Mouse (Mus musculus): Measurements from ENCODE around the gene Peli1. TPM values are rescaled to one million over a fixed set of nuclear protein-coding genes. Genes with fewer than 3 reads are reported as not detected.
A peak's percentile ranks its signal among the peaks of the same experiment; 100 is the strongest.

Gene Peli1
- polyA plus RNA-seq, 1 experiment from 2014 or later: 39.5 TPM

DNA sequence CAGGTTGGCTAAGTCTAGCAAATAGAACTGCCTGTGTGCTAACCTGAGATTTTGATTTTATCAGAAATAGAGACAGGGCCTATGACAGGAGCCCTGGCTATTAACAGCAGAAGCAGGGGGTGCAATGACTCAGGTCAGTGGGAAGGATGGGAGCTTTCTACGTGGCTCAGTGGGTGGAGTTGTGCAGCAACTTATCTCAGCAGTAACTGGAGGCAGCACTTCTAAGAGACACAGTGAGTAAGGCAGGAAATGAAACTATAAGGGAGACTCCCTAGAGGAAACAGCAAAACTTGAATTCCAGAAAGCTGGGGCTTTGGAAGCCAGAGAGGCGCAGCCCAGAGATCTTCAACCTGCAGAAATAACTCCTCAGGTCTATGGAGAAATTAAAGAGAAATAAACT lies 8.4 kb upstream of the Peli1 start:
- 38% methylated on average over 2 of the region's 2 CpGs for WGBS
- Histone ChIP-seq H3K9ac (ENCODE audit: low read length) (no peak overlapping the region), H3K27me3 (replicated peaks; ENCODE audit: control insufficient read depth, insufficient read depth, low read length) (no peaks in the 10 kb centered on the region), H3K9me3 (ENCODE audit: control insufficient read depth, low read length) (no peaks in the 10 kb centered on the region), H3K4me3 (ENCODE audit: low read depth, low read length) (no peak overlapping the region), H3K27ac (ENCODE audit: low read depth) (no peak overlapping the region), H3K4me2 (ENCODE audit: low read length) (no peak overlapping the region), H3K36me3 (ENCODE audit: control insufficient read depth, insufficient read depth, low read length) (no peaks in the 10 kb centered on the region), H3K4me1 (replicated peaks; ENCODE audit: control insufficient read depth, insufficient read depth, low read length) (no peaks in the 10 kb centered on the region)
- DNase-seq (ENCODE audit: low spot score) (no peak), ATAC-seq (replicated peaks; ENCODE audit: low FRiP score, low TSS enrichment, low read depth) (no peak)

DNA sequence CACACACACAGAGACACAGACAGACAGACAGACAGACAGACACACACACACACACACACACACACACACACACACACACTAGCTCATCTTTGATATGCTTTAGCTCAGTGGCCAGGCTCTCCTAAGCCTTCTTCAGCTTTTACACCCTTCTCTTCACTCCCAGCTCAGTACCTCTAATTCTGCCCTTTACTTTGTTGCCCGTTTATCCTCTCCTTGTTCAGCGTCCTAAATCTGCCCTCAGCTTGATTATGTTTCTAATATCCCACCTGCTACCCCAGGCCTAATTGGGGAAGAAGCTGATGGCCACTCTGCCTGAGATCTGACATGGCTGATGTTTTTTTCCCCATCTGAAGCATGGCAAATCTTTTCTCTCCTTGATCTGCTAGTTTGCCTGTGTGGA lies 2.7 kb upstream of the Peli1 start:
- Histone ChIP-seq H3K9ac (ENCODE audit: low read length) (no peak overlapping the region), H3K4me1 (replicated peaks; ENCODE audit: control insufficient read depth, insufficient read depth, low read length) (peaks cover 6% of the 10 kb centered on the region), H3K4me2 (ENCODE audit: low read length) (no peak overlapping the region), H3K27ac (ENCODE audit: low read depth) (no peak overlapping the region), H3K9me3 (ENCODE audit: control insufficient read depth, low read length) (no peaks in the 10 kb centered on the region), H3K27me3 (replicated peaks; ENCODE audit: control insufficient read depth, insufficient read depth, low read length) (no peaks in the 10 kb centered on the region), H3K36me3 (ENCODE audit: control insufficient read depth, insufficient read depth, low read length) (no peaks in the 10 kb centered on the region), H3K4me3 (ENCODE audit: low read depth, low read length) (no peak overlapping the region)
- ATAC-seq (replicated peaks; ENCODE audit: low FRiP score, low TSS enrichment, low read depth) (no peak), DNase-seq (ENCODE audit: low spot score) (no peak)
- WGBS: 64% methylated on average over 2 of the region's 2 CpGs

DNA sequence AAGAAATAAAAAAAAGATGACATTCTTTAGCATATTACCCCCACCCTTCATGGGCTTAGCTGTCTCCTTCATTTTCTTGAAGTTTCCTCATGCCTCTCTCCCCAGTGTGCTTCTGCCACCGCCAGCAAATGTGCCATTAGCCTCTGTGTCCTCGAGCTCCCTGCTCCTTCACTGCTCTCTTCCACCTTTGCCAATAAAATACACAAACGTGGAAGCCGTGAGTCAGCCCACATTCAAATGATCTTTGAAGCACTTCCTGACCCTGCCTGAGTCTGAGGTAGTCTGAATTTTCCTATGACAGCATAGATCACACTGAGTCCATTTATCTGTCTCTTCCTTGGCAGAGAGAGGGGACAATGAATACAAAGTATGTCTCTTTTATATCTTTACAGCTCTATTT lies 1.5 kb upstream of the Peli1 start:
- no peaks in the 10 kb centered on the region for H3K27me3 ChIP-seq (replicated peaks; ENCODE audit: control insufficient read depth, insufficient read depth, low read length)
- peaks cover 14% of the 10 kb centered on the region for H3K4me1 ChIP-seq (replicated peaks; ENCODE audit: control insufficient read depth, insufficient read depth, low read length)
- H3K9me3 ChIP-seq (ENCODE audit: control insufficient read depth, low read length): no peaks in the 10 kb centered on the region
- H3K4me3 ChIP-seq (ENCODE audit: low read depth, low read length): no peak overlapping the region
- ATAC-seq (replicated peaks; ENCODE audit: low FRiP score, low TSS enrichment, low read depth) (no peak), DNase-seq (ENCODE audit: low spot score) (no peak)
- no peak overlapping the region for H3K9ac ChIP-seq (ENCODE audit: low read length)
- no peak overlapping the region for H3K4me2 ChIP-seq (ENCODE audit: low read length)
- H3K27ac ChIP-seq (ENCODE audit: low read depth): no peak overlapping the region
- no peaks in the 10 kb centered on the region for H3K36me3 ChIP-seq (ENCODE audit: control insufficient read depth, insufficient read depth, low read length)
- 26% methylated on average over 4 of the region's 4 CpGs for WGBS

DNA sequence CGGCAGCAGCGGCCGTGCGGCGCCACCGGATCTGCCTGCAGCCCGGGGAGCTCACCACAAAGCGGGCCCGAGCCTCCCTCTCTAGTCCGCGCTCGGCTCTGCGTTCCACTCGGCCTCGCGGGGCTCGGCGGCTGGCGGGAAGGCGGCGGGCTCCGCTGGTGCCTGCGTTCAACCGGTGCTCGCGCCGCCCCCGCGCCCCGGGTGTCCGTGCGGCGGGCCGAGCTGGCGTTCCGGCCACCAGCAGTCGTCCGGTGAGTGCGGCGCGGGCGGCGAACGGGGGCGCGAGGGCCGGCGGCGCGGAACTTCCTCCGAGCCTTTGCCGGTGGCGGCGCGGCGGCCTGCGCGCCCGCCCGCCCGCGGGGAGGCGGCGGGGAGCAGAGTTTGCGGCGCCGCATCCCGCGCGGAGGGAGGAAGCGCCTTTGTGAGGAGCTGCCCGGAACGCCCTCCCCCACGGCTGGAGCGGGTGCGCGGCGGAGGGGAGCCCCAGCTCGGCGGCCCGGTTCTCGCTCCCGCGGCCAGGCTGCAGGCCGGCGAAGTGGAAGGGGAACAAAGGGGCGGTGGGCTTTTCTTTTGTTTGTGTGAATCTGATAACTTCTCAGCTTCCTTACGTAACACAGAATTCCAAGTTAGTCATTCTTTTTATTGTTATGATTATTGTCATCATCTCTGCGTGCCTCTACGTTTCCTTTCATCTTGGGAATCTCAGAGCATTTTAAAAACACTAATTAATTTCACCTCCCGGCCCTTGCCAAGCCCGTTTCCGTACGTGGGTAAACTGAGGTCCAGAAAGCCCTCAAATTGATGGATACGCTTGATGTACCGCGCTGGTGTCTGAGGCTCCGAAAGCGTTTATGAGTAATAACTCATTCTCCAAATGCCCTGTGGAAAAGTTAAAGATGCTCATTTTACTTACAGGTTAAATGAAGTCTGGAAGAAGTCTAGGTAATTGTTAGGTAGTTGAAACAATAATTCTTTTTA lies 626 bp downstream of the Peli1 start:
- ATAC-seq (replicated peaks; ENCODE audit: low FRiP score, low TSS enrichment, low read depth) (peak; percentile 79), DNase-seq (ENCODE audit: low spot score) (peak; percentile 82)
- peak overlapping the region; percentile 99 for H3K27ac ChIP-seq (ENCODE audit: low read depth)
- H3K4me3 ChIP-seq (ENCODE audit: low read depth, low read length): peak overlapping the region; percentile 48
- WGBS: under 1% methylated on average over 76 of the region's 99 CpGs
- peaks cover 14% of the 10 kb centered on the region for H3K4me1 ChIP-seq (replicated peaks; ENCODE audit: control insufficient read depth, insufficient read depth, low read length)
- no peaks in the 10 kb centered on the region for H3K36me3 ChIP-seq (ENCODE audit: control insufficient read depth, insufficient read depth, low read length)
- H3K27me3 ChIP-seq (replicated peaks; ENCODE audit: control insufficient read depth, insufficient read depth, low read length): no peaks in the 10 kb centered on the region
- H3K9ac ChIP-seq (ENCODE audit: low read length): peak overlapping the region; percentile 98
- peak overlapping the region; percentile 87 for H3K4me2 ChIP-seq (ENCODE audit: low read length)
- no peaks in the 10 kb centered on the region for H3K9me3 ChIP-seq (ENCODE audit: control insufficient read depth, low read length)

DNA sequence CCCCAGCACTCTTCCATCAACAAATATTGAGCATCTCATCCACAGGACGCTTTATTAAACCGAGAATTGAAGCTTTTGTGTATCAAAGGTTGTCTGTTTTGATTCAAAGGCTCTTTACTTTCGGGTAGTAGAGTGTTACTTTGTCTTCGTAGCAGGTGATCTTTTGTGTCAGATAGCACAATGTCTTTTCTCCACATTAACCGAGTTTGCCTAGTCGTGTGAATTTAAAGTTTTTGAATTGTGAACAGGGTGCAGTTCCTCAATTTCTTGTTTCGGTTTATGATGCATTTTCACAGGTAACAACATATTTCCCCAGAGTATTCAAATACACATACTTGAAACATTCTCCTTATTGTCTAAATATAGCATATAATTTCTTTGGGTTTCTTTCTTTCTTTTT lies 1.5 kb downstream of the Peli1 start:
- ATAC-seq (replicated peaks; ENCODE audit: low FRiP score, low TSS enrichment, low read depth) (no peak), DNase-seq (ENCODE audit: low spot score) (no peak)
- peaks cover 14% of the 10 kb centered on the region for H3K4me1 ChIP-seq (replicated peaks; ENCODE audit: control insufficient read depth, insufficient read depth, low read length)
- peak overlapping the region; percentile 48 for H3K4me3 ChIP-seq (ENCODE audit: low read depth, low read length)
- no peaks in the 10 kb centered on the region for H3K36me3 ChIP-seq (ENCODE audit: control insufficient read depth, insufficient read depth, low read length)
- WGBS: 12% methylated on average over 7 of the region's 7 CpGs
- H3K4me2 ChIP-seq (ENCODE audit: low read length): peak overlapping the region; percentile 87
- H3K9me3 ChIP-seq (ENCODE audit: control insufficient read depth, low read length): no peaks in the 10 kb centered on the region
- H3K9ac ChIP-seq (ENCODE audit: low read length): peak overlapping the region; percentile 98
- H3K27me3 ChIP-seq (replicated peaks; ENCODE audit: control insufficient read depth, insufficient read depth, low read length): no peaks in the 10 kb centered on the region
- no peak overlapping the region for H3K27ac ChIP-seq (ENCODE audit: low read depth)

DNA sequence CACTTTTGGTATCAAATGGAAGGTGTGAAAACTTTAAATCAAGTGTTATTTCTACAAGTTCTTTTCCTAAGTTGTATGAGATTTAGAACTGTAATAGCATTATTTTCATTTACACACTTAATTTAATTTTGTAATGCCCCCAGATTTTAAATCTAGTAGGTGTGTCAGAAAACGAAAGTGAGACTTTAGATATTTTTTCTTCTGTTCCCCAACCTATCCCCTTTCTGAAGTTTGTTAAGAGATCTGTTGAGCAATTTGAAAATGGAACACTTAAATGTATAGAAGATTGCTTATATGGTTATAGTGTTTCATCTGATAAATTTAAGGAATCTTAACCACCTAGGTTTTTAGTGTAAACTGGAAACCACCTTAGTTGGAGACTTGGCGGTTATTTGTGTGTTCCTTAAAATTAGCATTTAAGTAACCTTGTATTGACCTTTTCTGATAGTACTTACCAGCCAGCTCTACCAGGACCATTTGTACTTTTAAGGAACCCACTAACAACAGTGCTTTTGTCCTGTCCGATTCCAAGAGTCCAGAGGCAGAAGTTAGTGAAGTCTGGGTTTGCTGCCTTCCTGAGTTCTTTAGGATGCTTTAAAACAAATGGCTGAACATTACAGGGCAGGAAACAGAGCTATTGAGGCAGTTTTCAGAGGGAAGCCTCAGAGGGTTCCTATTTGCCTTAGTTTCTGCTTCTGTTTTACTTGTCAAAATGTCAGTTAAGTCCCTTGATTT lies 2.2 kb downstream of the Peli1 start:
- ATAC-seq (replicated peaks; ENCODE audit: low FRiP score, low TSS enrichment, low read depth) (no peak), DNase-seq (ENCODE audit: low spot score) (no peak)
- no peaks in the 10 kb centered on the region for H3K27me3 ChIP-seq (replicated peaks; ENCODE audit: control insufficient read depth, insufficient read depth, low read length)
- peaks cover 14% of the 10 kb centered on the region for H3K4me1 ChIP-seq (replicated peaks; ENCODE audit: control insufficient read depth, insufficient read depth, low read length)
- H3K9ac ChIP-seq (ENCODE audit: low read length): no peak overlapping the region
- H3K27ac ChIP-seq (ENCODE audit: low read depth): no peak overlapping the region
- H3K4me3 ChIP-seq (ENCODE audit: low read depth, low read length): peak overlapping the region; percentile 16
- H3K4me2 ChIP-seq (ENCODE audit: low read length): peak overlapping the region; percentile 87
- H3K9me3 ChIP-seq (ENCODE audit: control insufficient read depth, low read length): no peaks in the 10 kb centered on the region
- H3K36me3 ChIP-seq (ENCODE audit: control insufficient read depth, insufficient read depth, low read length): no peaks in the 10 kb centered on the region
- 45% methylated on average over 3 of the region's 3 CpGs for WGBS

DNA sequence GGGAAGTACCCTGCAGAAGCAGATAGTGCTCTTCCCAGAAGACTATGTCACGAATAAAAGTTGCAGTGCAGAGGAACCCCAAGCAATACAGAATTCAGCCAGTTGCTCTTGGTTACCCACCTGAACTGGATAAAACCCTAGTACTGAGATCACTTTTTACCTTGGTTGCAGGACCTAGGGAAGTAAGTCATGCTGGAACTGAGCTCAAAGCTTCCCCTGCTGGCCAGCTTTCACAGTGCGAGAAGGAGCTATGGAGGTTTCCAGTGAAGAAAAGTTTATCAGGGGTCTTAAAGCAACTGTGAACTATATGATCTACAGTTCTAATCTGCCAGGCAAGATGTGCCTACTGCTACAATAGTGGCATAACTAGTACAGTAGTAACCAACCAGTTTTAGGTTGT lies 5.5 kb downstream of the Peli1 start:
- no peaks in the 10 kb centered on the region for H3K9me3 ChIP-seq (ENCODE audit: control insufficient read depth, low read length)
- H3K4me3 ChIP-seq (ENCODE audit: low read depth, low read length): no peak overlapping the region
- DNase-seq (ENCODE audit: low spot score): no peak
- H3K36me3 ChIP-seq (ENCODE audit: control insufficient read depth, insufficient read depth, low read length): no peaks in the 10 kb centered on the region
- H3K9ac ChIP-seq (ENCODE audit: low read length): no peak overlapping the region
- ATAC-seq (replicated peaks; ENCODE audit: low FRiP score, low TSS enrichment, low read depth): no peak
- H3K4me1 ChIP-seq (replicated peaks; ENCODE audit: control insufficient read depth, insufficient read depth, low read length): peaks cover 10% of the 10 kb centered on the region; the same call in 1 of the 2 replicates
- H3K27me3 ChIP-seq (replicated peaks; ENCODE audit: control insufficient read depth, insufficient read depth, low read length): no peaks in the 10 kb centered on the region
- H3K27ac ChIP-seq (ENCODE audit: low read depth): no peak overlapping the region
- 94% methylated on average over 2 of the region's 2 CpGs for WGBS
- H3K4me2 ChIP-seq (ENCODE audit: low read length): no peak overlapping the region

DNA sequence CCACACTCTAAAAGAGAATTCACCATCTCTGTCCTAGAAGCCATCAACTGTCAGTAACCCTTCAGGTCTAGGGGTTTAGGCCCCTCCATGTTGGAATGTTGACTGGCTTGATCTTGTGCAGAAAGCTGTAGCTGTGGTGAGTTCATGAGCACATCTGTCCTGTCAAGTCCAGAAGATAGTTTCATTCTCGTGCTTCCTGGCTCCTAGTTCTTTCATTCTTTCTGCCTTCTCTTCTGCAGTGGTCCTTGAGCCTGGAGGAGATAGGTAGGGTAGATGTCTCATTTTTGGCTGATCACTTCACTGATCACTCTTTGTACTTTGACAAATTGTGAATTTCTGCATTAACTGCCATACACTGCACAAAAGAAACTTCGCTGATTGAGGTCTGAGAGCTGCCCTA lies 7.4 kb downstream of the Peli1 start:
- Histone ChIP-seq H3K27me3 (replicated peaks; ENCODE audit: control insufficient read depth, insufficient read depth, low read length) (no peaks in the 10 kb centered on the region), H3K4me2 (ENCODE audit: low read length) (no peak overlapping the region), H3K4me3 (ENCODE audit: low read depth, low read length) (no peak overlapping the region), H3K9me3 (ENCODE audit: control insufficient read depth, low read length) (no peaks in the 10 kb centered on the region), H3K4me1 (replicated peaks; ENCODE audit: control insufficient read depth, insufficient read depth, low read length) (peaks cover 7% of the 10 kb centered on the region; the same call in 1 of the 2 replicates), H3K9ac (ENCODE audit: low read length) (no peak overlapping the region), H3K27ac (ENCODE audit: low read depth) (no peak overlapping the region), H3K36me3 (ENCODE audit: control insufficient read depth, insufficient read depth, low read length) (no peaks in the 10 kb centered on the region)
- ATAC-seq (replicated peaks; ENCODE audit: low FRiP score, low TSS enrichment, low read depth): no peak
- DNase-seq (ENCODE audit: low spot score): no peak
- 86% methylated on average over 2 of the region's 2 CpGs for WGBS

Data from intestine, embryonic 14.5 days (tissue).